Mouse (Mus musculus) hindbrain, embryonic 16.5 days (tissue): ENCODE results near the gene Speer4f1. TPM values are rescaled to one million over a fixed set of nuclear protein-coding genes. Genes with fewer than 3 reads are reported as not detected.

Experiments
- ATAC-seq: fragments of 200-750 bp; cut with Nextera tagmentation; 2 replicates; pipeline ENCODE4 v1.8.0; 2017; ENCODE audit warnings: moderate TSS enrichment, moderate library complexity
- H3K27ac ChIP-seq: fragments of 300-500 bp; sonication (generic); 2 replicates; pipeline ENCODE4 v1.5.1; 2014; ENCODE audit warnings: low read depth, mild to moderate bottlenecking, control low read depth, low read length, moderate library complexity
- H3K27me3 ChIP-seq: fragments of 300-500 bp; sonication (generic); replicated peaks from 2 replicates; pipeline ENCODE4 v1.6.1; 2014; ENCODE audit warnings: low read length; ENCODE audit not compliant: control insufficient read depth, insufficient read depth
- H3K36me3 ChIP-seq: fragments of 300-500 bp; sonication (generic); 2 replicates; pipeline ENCODE4 v1.6.1; 2014; ENCODE audit warnings: mild to moderate bottlenecking, low read length, moderate library complexity, mixed read lengths; ENCODE audit not compliant: control insufficient read depth, insufficient read depth
- H3K4me1 ChIP-seq: fragments of 300-500 bp; sonication (generic); 2 replicates; pipeline ENCODE4 v1.6.1; 2014; ENCODE audit warnings: low read depth, low read length; ENCODE audit not compliant: control insufficient read depth, insufficient read depth
- H3K4me2 ChIP-seq: fragments of 300-500 bp; sonication (generic); 2 replicates; pipeline ENCODE4 v1.6.1; 2014; ENCODE audit warnings: mild to moderate bottlenecking, low read length, control low read depth, moderate library complexity
- H3K4me3 ChIP-seq: fragments of 300-500 bp; sonication (generic); 2 replicates; pipeline ENCODE4 v1.5.1; 2014; ENCODE audit warnings: mild to moderate bottlenecking, low read length, control low read depth, moderate library complexity
- H3K9ac ChIP-seq: fragments of 300-500 bp; sonication (generic); 2 replicates; pipeline ENCODE4 v1.6.1; 2014; ENCODE audit warnings: low read depth, mild to moderate bottlenecking, control low read depth, low read length, moderate library complexity
- H3K9me3 ChIP-seq: fragments of 300-500 bp; sonication (generic); 2 replicates; pipeline ENCODE4 v1.6.1; 2014; ENCODE audit warnings: mild to moderate bottlenecking, low read length, moderate library complexity; ENCODE audit not compliant: control insufficient read depth
- WGBS: fragments of 180-500 bp; shearing (Covaris S2); extraction: QIAGEN DNeasy Blood & Tissue Kit; methylation state at CpG from one replicate; pipeline ENCODE4 v1.1.7; 2014; 5-methylcytosine and 5-hydroxymethylcytosine counted together
- polyA plus RNA-seq: library from polyadenylated mRNA; unstranded; fragments of >200 nt; fragmentation: Nextera tagmentation; extraction: Ambion mirVana; gene quantifications from 2 replicates; pipeline ENCODE4 v1.2.1, GENCODE M21; 2015

The Speer4f1 gene
- polyA plus RNA-seq, 1 experiment from 2014 or later = not detected

DNA sequence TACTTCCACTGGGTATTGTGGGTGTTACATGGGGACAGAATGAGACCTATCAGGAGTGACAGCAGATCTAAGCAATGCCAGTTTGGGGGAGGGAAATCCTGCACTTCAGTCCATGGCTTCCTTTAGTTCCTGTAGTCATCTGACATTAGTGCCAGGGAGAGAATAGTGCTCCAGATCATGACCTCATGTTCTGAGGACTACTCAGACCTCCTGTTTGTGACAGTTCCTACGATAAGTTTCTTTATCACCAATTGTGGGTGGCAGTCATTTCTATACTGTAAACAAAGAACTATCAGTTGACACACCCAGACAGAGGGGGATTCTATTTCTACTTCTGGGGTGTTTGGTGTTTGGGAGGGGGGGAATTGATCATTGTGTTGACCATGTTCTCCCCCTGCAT lies 578 bp downstream of the Speer4f1 start:
- 88% methylated on average over 1 of the region's 1 CpGs for WGBS
- no peak for ATAC-seq
- H3K27me3 ChIP-seq = no peaks in the 10 kb centered on the region

DNA sequence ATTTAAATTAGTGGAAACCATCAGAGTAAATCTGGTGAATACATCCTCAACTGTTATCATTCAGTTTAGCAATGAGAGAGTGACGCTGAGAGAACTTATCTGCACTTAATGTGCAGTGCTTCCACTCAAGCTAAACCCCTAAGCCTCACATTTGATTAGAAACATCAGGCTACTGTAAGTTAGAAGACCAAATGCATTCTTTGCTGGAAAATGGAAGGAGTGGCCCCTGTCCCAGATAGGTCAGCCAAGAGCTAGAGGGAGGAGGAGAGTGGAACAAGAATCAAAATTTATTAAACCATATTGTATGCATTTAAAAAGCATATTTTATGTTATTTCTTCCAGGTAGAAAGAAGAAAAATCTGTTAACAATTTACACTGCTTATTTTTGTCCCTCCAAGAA lies 14.0 kb downstream of the Speer4f1 start:
- H3K4me2 ChIP-seq = no peak overlapping the region
- no peaks in the 10 kb centered on the region for H3K27me3 ChIP-seq
- H3K4me1 ChIP-seq = no peaks in the 10 kb centered on the region
- no peak overlapping the region for H3K9ac ChIP-seq
- no peak overlapping the region for H3K27ac ChIP-seq
- H3K9me3 ChIP-seq = no peaks in the 10 kb centered on the region
- H3K36me3 ChIP-seq = no peaks in the 10 kb centered on the region
- ATAC-seq = no peak
- 74% methylated on average over 1 of the region's 1 CpGs for WGBS
- no peak overlapping the region for H3K4me3 ChIP-seq

More for the DNA sequence above, 578 bp downstream of the Speer4f1 start:
- Histone ChIP-seq H3K27ac (no peak overlapping the region), H3K9ac (no peak overlapping the region), H3K4me3 (no peak overlapping the region), H3K9me3 (no peaks in the 10 kb centered on the region), H3K36me3 (no peaks in the 10 kb centered on the region), H3K4me2 (no peak overlapping the region), H3K4me1 (no peaks in the 10 kb centered on the region)

DNA sequence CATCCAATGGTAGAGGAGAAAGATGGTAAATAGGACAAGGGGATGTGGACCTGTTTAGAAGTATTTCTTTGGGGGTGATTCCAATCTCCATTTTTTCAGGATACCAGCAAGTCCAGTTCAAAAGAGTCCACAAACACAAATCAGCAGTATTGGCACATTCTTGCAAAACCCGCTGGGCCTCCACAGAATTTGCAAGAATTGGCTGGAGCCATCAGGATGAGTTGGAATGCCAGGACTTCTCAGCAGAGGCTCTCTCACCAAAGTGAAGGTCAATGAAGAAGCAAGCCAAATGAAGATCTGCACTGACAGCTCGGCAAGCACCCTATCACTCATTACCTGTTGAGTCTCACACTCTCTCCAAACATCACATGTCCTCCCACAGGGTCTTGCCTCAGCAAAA lies 19.7 kb downstream of the Speer4f1 start:
- Histone ChIP-seq H3K27ac (no peak overlapping the region), H3K4me3 (no peak overlapping the region), H3K4me2 (no peak overlapping the region), H3K9me3 (no peaks in the 10 kb centered on the region), H3K36me3 (no peaks in the 10 kb centered on the region), H3K27me3 (no peaks in the 10 kb centered on the region), H3K9ac (no peak overlapping the region), H3K4me1 (no peaks in the 10 kb centered on the region)
- 87% methylated on average over 2 of the region's 2 CpGs for WGBS
- ATAC-seq = no peak

- no peak for ATAC-seq
- no peak overlapping the region for H3K9ac ChIP-seq
- WGBS = 90% methylated on average over 5 of the region's 5 CpGs
- no peaks in the 10 kb centered on the region for H3K36me3 ChIP-seq
- H3K4me2 ChIP-seq = no peak overlapping the region
- H3K4me3 ChIP-seq = no peak overlapping the region
- H3K27ac ChIP-seq = no peak overlapping the region
- no peaks in the 10 kb centered on the region for H3K27me3 ChIP-seq
- H3K4me1 ChIP-seq = no peaks in the 10 kb centered on the region
- no peaks in the 10 kb centered on the region for H3K9me3 ChIP-seq
Measured at GRCm38 (mm10) chr5:17496650-17497049, 20.8 kb downstream of the Speer4f1 start.

GRCm38 (mm10) chr5:17499873-17500329 lies 24.0 kb downstream of the Speer4f1 start:
- no peak overlapping the region for H3K9ac ChIP-seq
- H3K27ac ChIP-seq = no peak overlapping the region
- no peaks in the 10 kb centered on the region for H3K27me3 ChIP-seq
- no peaks in the 10 kb centered on the region for H3K4me1 ChIP-seq
- 31% methylated on average over 1 of the region's 1 CpGs for WGBS
- peak; percentile 85 for ATAC-seq
- no peak overlapping the region for H3K4me3 ChIP-seq
- H3K36me3 ChIP-seq = no peaks in the 10 kb centered on the region
- no peaks in the 10 kb centered on the region for H3K9me3 ChIP-seq
- H3K4me2 ChIP-seq = no peak overlapping the region

DNA sequence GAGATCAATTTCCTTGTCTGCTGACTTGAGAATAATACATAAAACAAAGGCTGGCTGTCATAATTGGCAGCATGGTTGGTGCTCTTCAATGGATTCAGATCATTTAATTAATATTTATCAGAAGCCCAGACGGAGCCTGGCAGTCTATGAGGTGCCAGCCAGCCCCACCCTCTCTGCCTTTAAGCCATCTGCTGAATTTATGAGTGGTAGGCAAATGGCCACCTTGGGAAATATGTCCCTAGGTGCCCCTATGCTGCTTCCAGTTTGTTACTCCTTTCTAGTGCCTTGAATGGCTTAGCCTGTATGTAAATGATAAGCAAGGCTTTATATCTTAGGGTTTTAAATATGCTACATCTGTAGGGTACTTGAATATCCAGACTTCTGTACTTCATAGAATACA lies 25.0 kb downstream of the Speer4f1 start:
- Histone ChIP-seq H3K36me3 (no peaks in the 10 kb centered on the region), H3K4me3 (no peak overlapping the region), H3K4me2 (no peak overlapping the region), H3K9me3 (no peaks in the 10 kb centered on the region), H3K9ac (no peak overlapping the region), H3K27ac (no peak overlapping the region), H3K27me3 (no peaks in the 10 kb centered on the region), H3K4me1 (no peaks in the 10 kb centered on the region)
- WGBS = 17% methylated on average over 1 of the region's 1 CpGs
- ATAC-seq = peak; percentile 48; the same call in 1 of the 2 replicates

GRCm38 (mm10) chr5:17505540-17505939 lies 29.6 kb downstream of the Speer4f1 start:
- no peak for ATAC-seq
- Histone ChIP-seq H3K27me3 (no peaks in the 10 kb centered on the region), H3K4me1 (no peaks in the 10 kb centered on the region), H3K9ac (no peak overlapping the region), H3K4me3 (no peak overlapping the region), H3K9me3 (no peaks in the 10 kb centered on the region; the same call in 1 of the 2 replicates), H3K4me2 (no peak overlapping the region), H3K36me3 (no peaks in the 10 kb centered on the region), H3K27ac (no peak overlapping the region)

DNA sequence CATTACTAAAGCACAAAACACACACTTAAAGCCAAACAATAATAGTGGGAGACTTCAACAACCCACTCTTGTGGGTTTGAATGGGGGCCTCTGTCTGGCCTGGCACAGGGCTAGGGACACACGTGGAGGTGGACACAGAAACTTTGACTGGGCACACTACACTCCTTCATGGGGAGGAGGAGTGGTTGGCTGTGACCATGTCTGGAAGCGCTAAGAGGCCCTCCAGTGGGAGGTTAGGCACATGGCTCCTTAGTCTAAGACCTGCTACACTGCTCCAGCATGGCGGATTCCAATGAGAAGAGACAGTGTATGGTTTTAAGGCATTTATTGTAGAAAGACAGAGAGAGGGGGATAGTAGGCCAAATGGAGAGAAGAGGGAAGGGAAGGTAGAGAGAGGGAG lies 32.1 kb downstream of the Speer4f1 start:
- Histone ChIP-seq H3K27ac (no peak overlapping the region), H3K4me3 (no peak overlapping the region), H3K36me3 (no peaks in the 10 kb centered on the region), H3K4me2 (no peak overlapping the region), H3K27me3 (no peaks in the 10 kb centered on the region), H3K4me1 (no peaks in the 10 kb centered on the region), H3K9me3 (no peaks in the 10 kb centered on the region; the same call in 1 of the 2 replicates), H3K9ac (no peak overlapping the region)
- no peak for ATAC-seq
- WGBS = 75% methylated on average over 3 of the region's 3 CpGs
